Mouse (Mus musculus): Measurements from ENCODE around the gene Ripk1. TPM values are rescaled to one million over a fixed set of nuclear protein-coding genes. Genes with fewer than 3 reads are reported as not detected.

The Ripk1 gene
- total and polyA plus RNA-seq, 2 experiments from 2014 or later, result 3.4 to 10.3 TPM

DNA sequence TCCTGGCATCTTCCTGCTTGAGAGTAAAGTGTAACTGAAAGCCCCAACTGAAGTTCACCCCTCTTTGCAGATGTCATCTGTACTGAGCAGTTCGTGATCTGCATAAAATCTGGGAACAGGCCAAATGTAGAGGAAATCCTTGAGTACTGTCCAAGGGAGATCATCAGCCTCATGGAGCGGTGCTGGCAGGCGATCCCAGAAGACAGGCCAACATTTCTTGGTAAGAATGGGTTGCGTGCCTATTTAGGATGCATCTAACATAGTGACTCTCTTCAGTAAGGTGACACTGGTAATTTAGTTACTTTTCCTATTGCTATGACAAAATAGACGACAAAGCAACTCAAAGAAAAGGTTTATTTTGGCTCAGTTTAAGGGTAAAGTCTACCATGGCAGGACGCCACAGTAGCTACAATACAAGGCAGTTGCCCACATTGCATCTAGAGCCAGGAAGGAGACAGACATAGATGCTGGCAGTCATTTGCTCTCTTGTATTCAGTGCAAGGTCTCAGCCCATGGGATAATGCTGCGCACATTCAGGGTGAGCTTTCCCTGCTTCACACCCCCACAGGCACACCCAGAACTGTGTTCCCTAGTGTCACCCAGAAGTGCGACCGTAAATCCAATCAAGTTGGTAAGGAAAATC lies 14.9 kb downstream of the Ripk1 start:
- Histone ChIP-seq H3K9me3 (ENCODE audit: low read length) (no peaks in the 10 kb centered on the region), H3K9ac (no peak overlapping the region), H3K27me3 (ENCODE audit: insufficient read depth, low read length) (no peaks in the 10 kb centered on the region), H3K4me1 (ENCODE audit: insufficient read depth) (no peaks in the 10 kb centered on the region), H3K27ac (ENCODE audit: low read depth, low read length) (no peak overlapping the region), H3K4me2 (ENCODE audit: low read depth) (no peak overlapping the region), H3K36me3 (ENCODE audit: insufficient read depth) (peaks cover 58% of the 10 kb centered on the region), H3K4me3 (ENCODE audit: low read depth, low read length) (no peak overlapping the region)
- DNase-seq (peak; percentile 37), ATAC-seq (peak; percentile 71)
- TF ChIP-seq CTCF (IDR thresholded peaks at IDR 0.05; ENCODE audit: low read depth), result no peak
- 69% methylated on average over 9 of the region's 9 CpGs for WGBS

DNA sequence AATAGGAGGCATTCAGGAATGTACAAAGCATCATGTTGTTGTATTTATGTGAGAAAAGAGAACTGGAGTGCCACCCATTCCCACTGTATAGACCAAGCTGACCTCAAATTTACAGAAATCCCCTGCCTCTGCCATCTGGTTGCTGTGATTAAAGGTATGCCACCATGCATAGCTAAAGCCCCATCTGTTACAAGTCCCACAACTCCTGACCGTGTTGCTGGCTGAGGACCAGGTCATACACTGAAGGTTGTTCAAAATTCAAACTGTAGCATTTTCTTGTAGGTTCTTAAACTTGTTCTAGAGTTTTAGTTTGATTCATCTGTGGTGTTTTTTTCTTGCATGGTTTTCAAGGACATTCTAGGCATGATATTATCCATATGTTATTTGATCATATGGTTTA lies 16.4 kb downstream of the Ripk1 start:
- ATAC-seq, result no peak
- no peaks in the 10 kb centered on the region for H3K9me3 ChIP-seq (ENCODE audit: low read length)
- no peaks in the 10 kb centered on the region for H3K27me3 ChIP-seq (ENCODE audit: insufficient read depth, low read length)
- H3K36me3 ChIP-seq (ENCODE audit: insufficient read depth), result peaks cover 61% of the 10 kb centered on the region
- no peak for DNase-seq
- no peak for TF ChIP-seq CTCF (IDR thresholded peaks at IDR 0.05; ENCODE audit: low read depth)
- H3K9ac ChIP-seq, result no peak overlapping the region
- H3K27ac ChIP-seq (ENCODE audit: low read depth, low read length), result no peak overlapping the region
- no peak overlapping the region for H3K4me2 ChIP-seq (ENCODE audit: low read depth)
- no peak overlapping the region for H3K4me3 ChIP-seq (ENCODE audit: low read depth, low read length)
- H3K4me1 ChIP-seq (ENCODE audit: insufficient read depth), result no peaks in the 10 kb centered on the region
- WGBS, result 77% methylated on average over 1 of the region's 1 CpGs

DNA sequence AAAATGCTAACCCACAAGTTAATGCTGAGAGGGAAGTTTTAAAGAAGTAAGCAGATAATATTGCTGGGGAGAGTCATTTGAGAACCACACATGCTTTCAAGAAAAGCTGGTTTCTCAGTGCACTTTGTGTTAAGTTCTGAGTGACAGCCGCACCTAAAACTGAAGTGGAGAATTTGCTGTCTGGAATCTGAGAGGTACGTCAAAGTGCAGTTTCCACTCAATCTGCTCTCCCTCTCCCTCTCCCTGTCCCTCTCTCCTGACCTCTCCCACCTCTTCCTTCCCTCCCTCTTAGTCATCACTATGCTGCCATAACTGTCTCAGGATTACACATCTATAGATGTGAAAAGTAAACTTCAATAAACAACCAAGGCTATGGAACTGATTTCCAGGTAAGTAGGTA lies 19.8 kb downstream of the Ripk1 start:
- H3K9ac ChIP-seq, result no peak overlapping the region
- H3K27me3 ChIP-seq (ENCODE audit: insufficient read depth, low read length), result no peaks in the 10 kb centered on the region
- ATAC-seq (no peak), DNase-seq (no peak)
- H3K9me3 ChIP-seq (ENCODE audit: low read length), result no peaks in the 10 kb centered on the region
- H3K4me2 ChIP-seq (ENCODE audit: low read depth), result no peak overlapping the region
- H3K4me1 ChIP-seq (ENCODE audit: insufficient read depth), result no peaks in the 10 kb centered on the region
- H3K36me3 ChIP-seq (ENCODE audit: insufficient read depth), result peaks cover 35% of the 10 kb centered on the region
- H3K27ac ChIP-seq (ENCODE audit: low read depth, low read length), result no peak overlapping the region
- H3K4me3 ChIP-seq (ENCODE audit: low read depth, low read length), result no peak overlapping the region
- WGBS, result 91% methylated on average over 2 of the region's 2 CpGs
- no peak for TF ChIP-seq CTCF (IDR thresholded peaks at IDR 0.05; ENCODE audit: low read depth)

DNA sequence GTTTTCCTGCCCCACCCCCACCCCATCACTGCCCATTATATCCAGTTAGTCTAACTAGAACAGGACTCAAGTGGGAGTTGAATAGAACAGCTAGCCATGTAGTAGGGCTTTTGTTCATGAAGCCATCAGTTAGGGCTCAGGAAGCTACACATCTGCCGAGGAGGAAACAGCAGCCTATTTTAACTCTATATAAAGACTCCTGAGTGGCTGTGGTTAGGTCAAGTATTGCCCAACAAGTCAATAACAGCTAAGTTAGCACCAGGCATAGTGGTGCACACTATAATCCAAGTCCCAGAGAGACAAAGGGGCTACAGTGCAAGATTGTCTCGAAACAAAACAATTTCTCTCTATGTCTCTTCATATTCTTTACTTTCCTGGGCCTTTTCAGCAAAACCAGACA lies 29.9 kb downstream of the Ripk1 start:
- WGBS, result 59% methylated on average over 2 of the region's 2 CpGs
- Histone ChIP-seq H3K27me3 (ENCODE audit: insufficient read depth, low read length) (no peaks in the 10 kb centered on the region), H3K36me3 (ENCODE audit: insufficient read depth) (peaks cover 28% of the 10 kb centered on the region), H3K9me3 (ENCODE audit: low read length) (no peaks in the 10 kb centered on the region), H3K4me1 (ENCODE audit: insufficient read depth) (0 out of 2 replicates have a peak, but pooled peaks cover 3% of the 10 kb centered on the region), H3K27ac (ENCODE audit: low read depth, low read length) (no peak overlapping the region), H3K4me2 (ENCODE audit: low read depth) (no peak overlapping the region), H3K9ac (no peak overlapping the region), H3K4me3 (ENCODE audit: low read depth, low read length) (no peak overlapping the region)
- DNase-seq (no peak), ATAC-seq (no peak)
- TF ChIP-seq CTCF (IDR thresholded peaks at IDR 0.05; ENCODE audit: low read depth), result no peak

DNA sequence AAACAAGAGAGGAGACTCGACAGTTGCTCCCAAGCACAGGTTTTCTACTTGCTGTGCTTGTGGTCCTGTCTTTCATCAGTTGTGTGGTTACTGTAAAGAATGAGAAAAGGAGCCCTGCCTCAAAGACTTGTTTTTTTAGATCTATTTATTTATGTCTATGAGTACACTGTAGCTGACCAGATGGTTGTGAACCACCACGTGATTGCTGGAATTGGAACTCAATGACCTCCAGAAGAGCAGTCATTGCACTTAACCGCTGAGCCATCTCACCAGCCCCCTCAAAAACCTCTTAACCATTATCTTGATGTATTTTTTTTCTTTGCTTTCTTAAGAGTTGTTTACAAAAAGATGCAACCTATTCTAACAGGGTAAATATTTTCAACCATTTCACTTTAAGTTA lies 33.3 kb downstream of the Ripk1 start:
- no peak overlapping the region for H3K4me2 ChIP-seq (ENCODE audit: low read depth)
- no peak overlapping the region for H3K27ac ChIP-seq (ENCODE audit: low read depth, low read length)
- DNase-seq, result no peak
- no peak for ATAC-seq
- H3K4me1 ChIP-seq (ENCODE audit: insufficient read depth), result peaks cover 14% of the 10 kb centered on the region; the same call in 1 of the 2 replicates
- 95% methylated on average over 3 of the region's 3 CpGs for WGBS
- no peak overlapping the region for H3K4me3 ChIP-seq (ENCODE audit: low read depth, low read length)
- peaks cover 15% of the 10 kb centered on the region; the same call in 1 of the 2 replicates for H3K36me3 ChIP-seq (ENCODE audit: insufficient read depth)
- H3K27me3 ChIP-seq (ENCODE audit: insufficient read depth, low read length), result no peaks in the 10 kb centered on the region
- no peaks in the 10 kb centered on the region for H3K9me3 ChIP-seq (ENCODE audit: low read length)
- no peak overlapping the region for H3K9ac ChIP-seq
- TF ChIP-seq CTCF (IDR thresholded peaks at IDR 0.05; ENCODE audit: low read depth), result no peak

DNA sequence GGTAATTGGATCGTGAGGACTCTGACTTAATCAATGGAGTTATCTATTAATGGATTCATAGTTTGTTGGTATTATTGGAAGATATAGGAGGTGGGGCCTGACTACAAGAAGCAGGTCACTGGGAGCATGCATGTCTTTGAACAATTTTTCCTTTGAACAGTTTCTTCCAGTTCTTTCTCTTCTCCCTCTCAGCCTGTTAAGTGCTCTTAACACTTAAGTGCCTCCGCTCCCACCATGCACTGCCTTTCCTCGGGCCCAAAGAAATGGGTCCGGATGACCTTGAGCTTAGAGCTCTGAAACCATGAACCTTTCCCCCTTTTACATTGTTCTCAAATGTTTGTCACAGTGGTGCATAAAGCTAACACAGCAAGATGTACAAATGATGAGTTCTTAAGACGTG lies 34.6 kb downstream of the Ripk1 start:
- Histone ChIP-seq H3K9ac (peak overlapping the region; percentile 94), H3K4me1 (ENCODE audit: insufficient read depth) (peaks cover 14% of the 10 kb centered on the region; the same call in 1 of the 2 replicates), H3K9me3 (ENCODE audit: low read length) (no peaks in the 10 kb centered on the region), H3K36me3 (ENCODE audit: insufficient read depth) (peaks cover 8% of the 10 kb centered on the region; the same call in 1 of the 2 replicates), H3K27ac (ENCODE audit: low read depth, low read length) (peak overlapping the region; percentile 89), H3K27me3 (ENCODE audit: insufficient read depth, low read length) (no peaks in the 10 kb centered on the region), H3K4me2 (ENCODE audit: low read depth) (peak overlapping the region; percentile 75; the same call in 1 of the 2 replicates), H3K4me3 (ENCODE audit: low read depth, low read length) (no peak overlapping the region)
- DNase-seq, result no peak
- TF ChIP-seq CTCF (IDR thresholded peaks at IDR 0.05; ENCODE audit: low read depth), result no peak
- 84% methylated on average over 5 of the region's 5 CpGs for WGBS
- ATAC-seq, result no peak

DNA sequence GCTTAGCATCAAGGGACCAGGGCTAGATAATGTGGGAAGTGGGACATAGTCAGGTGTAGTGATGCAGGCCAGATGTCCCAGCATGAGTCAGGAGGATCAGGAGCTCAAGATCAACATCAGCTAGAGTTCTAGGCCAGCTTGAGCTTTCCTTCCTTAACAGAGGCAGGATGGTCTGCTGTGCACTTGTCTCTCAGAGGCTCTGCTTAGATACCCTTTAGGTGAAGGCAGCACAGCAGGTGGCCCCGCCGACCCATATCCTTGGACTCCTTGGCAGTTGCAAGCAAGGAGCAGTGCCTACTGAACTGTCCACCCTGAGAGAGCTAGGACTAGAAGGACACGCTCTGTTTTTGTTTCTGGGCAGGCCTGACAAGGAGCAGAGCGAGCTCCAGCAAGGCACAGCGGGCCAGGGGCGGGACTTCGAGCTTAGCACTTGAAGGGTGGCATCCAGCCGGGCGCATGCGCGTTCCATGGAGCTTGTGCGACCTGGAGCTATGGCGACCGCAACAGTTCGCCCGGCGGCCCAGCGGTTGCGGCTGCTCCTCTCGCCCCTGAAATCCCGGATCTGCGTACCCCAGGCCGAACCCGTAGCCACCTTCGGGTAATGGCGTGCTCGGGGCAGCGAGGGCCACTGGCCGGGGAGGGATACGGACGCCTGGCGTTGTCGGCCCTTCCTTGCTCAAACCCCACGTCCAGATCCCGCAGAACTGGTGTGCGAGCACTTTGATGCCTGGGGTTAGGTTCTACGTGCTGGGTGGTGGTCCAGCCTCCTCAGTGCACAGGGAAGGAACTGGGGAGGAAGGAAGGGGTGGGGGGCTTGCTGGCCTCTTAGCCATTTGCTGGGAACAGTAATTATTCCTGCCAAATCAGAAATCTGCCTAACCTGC lies 35.3 kb downstream of the Ripk1 start, which contains the start of gene Bphl:
Gene Bphl, plus strand, starts transcription at position 426 of the 884 bp plus-strand sequence.
- Histone ChIP-seq H3K9ac (peak within 1 kb of the TSS; percentile 94), H3K4me1 (ENCODE audit: insufficient read depth) (peaks cover 14% of the 10 kb centered on the region; the same call in 1 of the 2 replicates), H3K9me3 (ENCODE audit: low read length) (no peaks in the 10 kb centered on the region), H3K27me3 (ENCODE audit: insufficient read depth, low read length) (no peaks in the 10 kb centered on the region), H3K4me2 (ENCODE audit: low read depth) (peak within 1 kb of the TSS; percentile 75), H3K4me3 (ENCODE audit: low read depth, low read length) (peak within 1 kb of the TSS; percentile 73), H3K27ac (ENCODE audit: low read depth, low read length) (peak within 1 kb of the TSS; percentile 89), H3K36me3 (ENCODE audit: insufficient read depth) (peaks cover 5% of the 10 kb centered on the region; the same call in 1 of the 2 replicates)
- 2% methylated on average over 37 of the region's 37 CpGs for whole genome bisulfite sequencing
- DNase-seq, result peak; percentile 96
- peak; percentile 99 for ATAC-seq
- TF ChIP-seq CTCF (IDR thresholded peaks at IDR 0.05; ENCODE audit: low read depth), result no peak
